Mouse (Mus musculus) gastrocnemius, adult 18-20 months (tissue): ENCODE measurements around the gene Srxn1. TPM values are rescaled to one million over a fixed set of nuclear protein-coding genes. Genes with fewer than 3 reads are reported as not detected.
A peak's percentile ranks its signal among the peaks of the same experiment; 100 is the strongest.

Source experiments
- DNase-seq: peaks from one replicate; pipeline ENCODE4 v3.0.0; 2021; ENCODE audit warnings: low spot score
- total RNA-seq, 2 experiments: library from RNA; stranded (reverse); gene quantifications; 2 replicates each; pipeline ENCODE4 v1.2.3; 2021

The Srxn1 gene
- total RNA-seq, 2 experiments from 2014 or later, result 19.6 to 67.1 TPM

DNA sequence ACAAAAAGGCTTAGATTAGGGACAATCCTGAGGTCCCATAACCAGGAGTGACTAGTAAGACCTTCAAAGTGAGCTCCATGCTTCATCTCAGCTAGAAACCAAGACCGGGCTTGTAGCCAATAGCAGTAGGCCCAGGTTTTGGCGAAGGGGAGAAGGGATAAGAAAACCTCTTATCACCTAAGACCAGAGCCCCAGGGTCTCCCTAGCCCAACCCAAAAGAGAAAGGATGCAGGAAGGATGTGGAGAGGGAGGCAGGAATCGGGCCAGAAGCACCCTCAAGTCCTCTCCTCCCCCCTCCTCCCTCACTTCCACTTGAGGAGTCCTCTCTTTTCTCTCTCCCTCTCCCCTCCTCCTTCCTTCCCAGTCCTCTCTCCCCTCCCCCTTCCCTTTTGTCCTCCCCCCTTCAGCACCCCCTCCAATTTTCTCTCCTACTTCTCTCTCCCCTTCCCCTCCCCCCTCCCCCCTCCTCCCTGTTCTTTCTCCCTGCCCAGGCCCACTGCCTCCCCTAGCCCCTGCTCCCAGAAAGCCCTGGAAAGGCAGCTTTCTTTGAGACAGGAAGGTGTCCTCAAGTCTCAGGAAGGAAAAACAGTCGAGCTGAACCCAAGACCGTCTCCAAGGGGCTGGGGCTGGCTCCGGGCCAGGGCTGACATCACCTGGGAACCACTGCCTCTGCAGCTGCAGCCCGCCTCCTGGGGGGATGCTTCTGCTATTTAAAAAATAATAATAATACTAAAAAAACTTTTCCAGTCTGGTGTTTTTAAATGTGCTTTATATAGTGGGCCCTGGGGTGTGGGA, 50.3 kb downstream of the Srxn1 start:
- DNase-seq, result peak; percentile 62

DNA sequence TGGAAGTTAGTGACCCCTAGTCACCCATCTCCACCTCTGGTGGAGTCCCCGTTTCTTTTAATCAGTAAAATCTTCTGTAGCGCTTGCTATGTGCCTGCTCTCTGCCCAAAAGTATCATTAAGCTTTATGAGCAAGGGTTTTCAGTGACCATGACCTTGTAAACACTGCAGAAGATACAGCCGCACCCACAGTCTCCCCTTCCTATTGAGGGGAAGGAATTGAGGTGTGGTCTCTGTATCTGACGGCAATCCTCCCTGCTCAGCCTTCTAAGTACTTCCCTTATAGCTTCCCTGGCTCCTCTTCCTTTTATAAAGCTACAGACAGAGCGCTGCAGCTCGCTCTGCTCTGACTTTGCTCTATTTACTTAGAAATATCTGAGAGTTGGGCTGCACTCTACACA, 51.2 kb downstream of the Srxn1 start:
- DNase-seq, result no peak

DNA sequence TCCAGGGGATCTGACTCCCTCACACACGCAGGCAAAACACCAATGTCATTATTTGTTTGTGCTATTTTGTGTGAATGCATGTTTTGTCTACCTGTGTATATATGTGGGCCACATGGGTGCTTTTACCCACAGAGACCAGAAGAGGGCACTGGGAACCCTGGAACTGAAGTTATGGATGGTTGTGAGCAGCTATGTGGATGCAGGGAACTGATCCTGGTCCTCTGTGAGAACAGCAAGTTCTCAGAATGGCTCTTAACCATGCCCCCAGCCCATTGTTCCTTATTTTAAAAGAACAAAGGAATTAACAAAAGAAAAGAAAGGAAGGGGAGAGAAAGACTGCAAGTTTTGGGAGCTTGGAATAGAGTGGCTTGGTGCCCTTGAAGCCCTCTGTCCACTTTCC, 54.2 kb downstream of the Srxn1 start:
- no peak for DNase-seq

Other genes with a start within 250 kb of the Srxn1 start
- under 1 TPM; 0.18 to 0.24 TPM for gene Angpt4, start 194.3 kb upstream of the Srxn1 start, total RNA-seq
- gene Fam110a, start 125.3 kb upstream of the Srxn1 start, total RNA-seq, result 1 to 10 TPM; 1.8 to 2.1 TPM
- gene Slc52a3, start 109.0 kb upstream of the Srxn1 start, total RNA-seq, result 1 to 10 TPM in 1 of 2 experiments, under 1 TPM in 1; 0.94 to 1.3 TPM
- not detected for gene Scrt2, start 24.0 kb upstream of the Srxn1 start, total RNA-seq
- gene Tcf15, start 38.0 kb downstream of the Srxn1 start, total RNA-seq, result 10 to 100 TPM in 1 of 2 experiments, 1 to 10 TPM in 1; 5.5 to 13.9 TPM
- 100 to 1,000 TPM in 1 of 2 experiments, 10 to 100 TPM in 1; 83.9 to 100 TPM for gene Csnk2a1, start 121.3 kb downstream of the Srxn1 start, total RNA-seq
- 10 to 100 TPM; 18.6 to 25.1 TPM for gene Tbc1d20, start 188.3 kb downstream of the Srxn1 start, total RNA-seq
- 10 to 100 TPM; 24.6 to 26.6 TPM for gene Rbck1, start 227.1 kb downstream of the Srxn1 start, total RNA-seq
- 1 to 10 TPM in 1 of 2 experiments, under 1 TPM in 1; 0.55 to 1.5 TPM for gene Trib3, start 238.5 kb downstream of the Srxn1 start, total RNA-seq